Mouse (Mus musculus): ENCODE results near the gene Shisa4. TPM values are rescaled to one million over a fixed set of nuclear protein-coding genes. Genes with fewer than 3 reads are reported as not detected.
A peak's percentile ranks its signal among the peaks of the same experiment; 100 is the strongest.

Gene Shisa4
- total and polyA plus RNA-seq, 2 experiments from 2014 or later: 13.8 to 21.0 TPM

GRCm38 (mm10) chr1:135373171-135373677, 1.8 kb downstream of the Shisa4 start:
- no peak overlapping the region for H3K4me2 ChIP-seq (ENCODE audit: low read depth, low read length)
- no peak for TF ChIP-seq EP300 (IDR thresholded peaks at IDR 0.05; ENCODE audit: low read depth)
- TF ChIP-seq CTCF (IDR thresholded peaks at IDR 0.05; ENCODE audit: low read depth): no peak
- H3K4me3 ChIP-seq (ENCODE audit: low read depth, low read length): no peak overlapping the region
- peaks cover 8% of the 10 kb centered on the region for H3K4me1 ChIP-seq (ENCODE audit: control insufficient read depth, insufficient read depth)
- H3K9ac ChIP-seq (replicated peaks; ENCODE audit: low read depth, low read length): no peak overlapping the region
- no peak overlapping the region for H3K27ac ChIP-seq (ENCODE audit: low read depth)
- DNase-seq (ENCODE audit: low spot score): no peak
- 82% methylated on average over 4 of the region's 4 CpGs for WGBS
- no peak for ATAC-seq (ENCODE audit: insufficient read depth, low read depth)
- no peaks in the 10 kb centered on the region for H3K36me3 ChIP-seq (replicated peaks; ENCODE audit: control insufficient read depth, insufficient read depth, low read length)
- no peaks in the 10 kb centered on the region for H3K9me3 ChIP-seq (replicated peaks; ENCODE audit: control insufficient read depth, low read length)
- peaks cover 15% of the 10 kb centered on the region for H3K27me3 ChIP-seq (ENCODE audit: control insufficient read depth, insufficient read depth, low read length)

DNA sequence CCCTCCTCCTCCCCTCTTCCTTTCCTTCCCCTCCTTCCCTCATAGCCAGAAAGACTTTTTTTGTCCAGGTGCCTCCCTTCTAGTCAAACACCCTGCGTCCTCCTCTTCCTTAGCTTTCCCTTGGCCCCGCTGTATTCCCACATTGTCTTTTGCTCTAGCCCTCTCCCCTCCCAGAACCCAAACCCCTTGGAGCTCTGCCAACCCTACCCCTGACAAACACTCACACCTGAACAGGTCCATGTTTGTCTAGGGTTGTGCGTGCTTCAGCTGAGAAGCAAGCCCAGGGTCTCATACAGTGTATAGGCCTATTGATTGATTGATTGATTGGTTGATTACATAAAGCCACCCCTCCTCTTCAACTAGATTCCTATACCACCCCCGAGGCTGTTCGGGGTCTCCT, 5.6 kb downstream of the Shisa4 start:
- TF ChIP-seq EP300 (IDR thresholded peaks at IDR 0.05; ENCODE audit: low read depth) (no peak), CTCF (IDR thresholded peaks at IDR 0.05; ENCODE audit: low read depth) (no peak)

GRCm38 (mm10) chr1:135368982-135369381, 6.1 kb downstream of the Shisa4 start:
- H3K9me3 ChIP-seq (replicated peaks; ENCODE audit: control insufficient read depth, low read length): no peaks in the 10 kb centered on the region
- peak overlapping the region; percentile 84 for H3K4me2 ChIP-seq (ENCODE audit: low read depth, low read length)
- 15% methylated on average over 14 of the region's 14 CpGs for WGBS
- ATAC-seq (ENCODE audit: insufficient read depth, low read depth) (peak; percentile 31), DNase-seq (ENCODE audit: low spot score) (no peak)
- peak overlapping the region; percentile 42 for H3K4me3 ChIP-seq (ENCODE audit: low read depth, low read length)
- peaks cover 21% of the 10 kb centered on the region for H3K27me3 ChIP-seq (ENCODE audit: control insufficient read depth, insufficient read depth, low read length)
- 0 out of 2 replicates have a peak overlapping the region, but pooled peaks have one; percentile 39 for H3K9ac ChIP-seq (replicated peaks; ENCODE audit: low read depth, low read length)
- TF ChIP-seq EP300 (IDR thresholded peaks at IDR 0.05; ENCODE audit: low read depth): no peak
- TF ChIP-seq CTCF (IDR thresholded peaks at IDR 0.05; ENCODE audit: low read depth): peak; percentile 47
- H3K27ac ChIP-seq (ENCODE audit: low read depth): no peak overlapping the region
- H3K36me3 ChIP-seq (replicated peaks; ENCODE audit: control insufficient read depth, insufficient read depth, low read length): no peaks in the 10 kb centered on the region
- no peaks in the 10 kb centered on the region for H3K4me1 ChIP-seq (ENCODE audit: control insufficient read depth, insufficient read depth)

More for the DNA sequence above, 5.6 kb downstream of the Shisa4 start:
- WGBS: 82% methylated on average over 5 of the region's 5 CpGs
- Histone ChIP-seq H3K4me1 (ENCODE audit: control insufficient read depth, insufficient read depth) (no peaks in the 10 kb centered on the region), H3K27me3 (ENCODE audit: control insufficient read depth, insufficient read depth, low read length) (peaks cover 16% of the 10 kb centered on the region), H3K4me2 (ENCODE audit: low read depth, low read length) (no peak overlapping the region), H3K27ac (ENCODE audit: low read depth) (no peak overlapping the region), H3K36me3 (replicated peaks; ENCODE audit: control insufficient read depth, insufficient read depth, low read length) (no peaks in the 10 kb centered on the region), H3K9me3 (replicated peaks; ENCODE audit: control insufficient read depth, low read length) (no peaks in the 10 kb centered on the region), H3K4me3 (ENCODE audit: low read depth, low read length) (no peak overlapping the region), H3K9ac (replicated peaks; ENCODE audit: low read depth, low read length) (no peak overlapping the region)
- ATAC-seq (ENCODE audit: insufficient read depth, low read depth) (no peak), DNase-seq (ENCODE audit: low spot score) (no peak)

DNA sequence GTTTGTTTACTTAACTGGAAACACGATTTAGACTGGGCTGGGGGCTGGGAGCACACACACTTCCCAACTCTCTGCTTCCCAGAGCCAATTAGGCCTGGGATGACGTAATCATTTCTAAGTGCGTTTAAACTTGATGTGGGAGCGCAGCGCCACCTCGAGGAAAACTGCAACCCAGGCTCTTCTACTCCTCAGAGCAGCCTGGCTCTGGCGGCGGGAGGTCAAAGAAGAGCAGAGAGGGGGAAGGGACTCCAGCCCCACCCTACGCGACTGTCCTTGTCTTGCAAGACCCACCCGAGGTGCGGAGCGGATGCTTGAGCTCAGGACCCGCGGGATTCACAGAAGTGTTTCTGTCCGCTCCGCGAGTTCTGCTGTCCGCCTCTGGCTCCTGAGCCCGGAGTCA, 6.8 kb downstream of the Shisa4 start:
- DNase-seq (ENCODE audit: low spot score): peak; percentile 94
- Histone ChIP-seq H3K9me3 (replicated peaks; ENCODE audit: control insufficient read depth, low read length) (no peaks in the 10 kb centered on the region), H3K27me3 (ENCODE audit: control insufficient read depth, insufficient read depth, low read length) (peaks cover 22% of the 10 kb centered on the region), H3K27ac (ENCODE audit: low read depth) (no peak overlapping the region), H3K4me1 (ENCODE audit: control insufficient read depth, insufficient read depth) (no peaks in the 10 kb centered on the region), H3K4me2 (ENCODE audit: low read depth, low read length) (peak overlapping the region; percentile 84), H3K9ac (replicated peaks; ENCODE audit: low read depth, low read length) (peak overlapping the region; percentile 39; the same call in 1 of the 2 replicates), H3K4me3 (ENCODE audit: low read depth, low read length) (peak overlapping the region; percentile 42), H3K36me3 (replicated peaks; ENCODE audit: control insufficient read depth, insufficient read depth, low read length) (no peaks in the 10 kb centered on the region)
- WGBS: 1% methylated on average over 20 of the region's 20 CpGs
- peak; percentile 76 for ATAC-seq (ENCODE audit: insufficient read depth, low read depth)
- TF ChIP-seq EP300 (IDR thresholded peaks at IDR 0.05; ENCODE audit: low read depth) (no peak), CTCF (IDR thresholded peaks at IDR 0.05; ENCODE audit: low read depth) (peak; percentile 93)

GRCm38 (mm10) chr1:135367595-135367994, 7.4 kb downstream of the Shisa4 start:
- DNase-seq (ENCODE audit: low spot score) (no peak), ATAC-seq (ENCODE audit: insufficient read depth, low read depth) (no peak)
- Histone ChIP-seq H3K36me3 (replicated peaks; ENCODE audit: control insufficient read depth, insufficient read depth, low read length) (no peaks in the 10 kb centered on the region), H3K4me3 (ENCODE audit: low read depth, low read length) (no peak overlapping the region), H3K9ac (replicated peaks; ENCODE audit: low read depth, low read length) (no peak overlapping the region), H3K4me1 (ENCODE audit: control insufficient read depth, insufficient read depth) (no peaks in the 10 kb centered on the region), H3K27me3 (ENCODE audit: control insufficient read depth, insufficient read depth, low read length) (peaks cover 22% of the 10 kb centered on the region), H3K27ac (ENCODE audit: low read depth) (no peak overlapping the region), H3K9me3 (replicated peaks; ENCODE audit: control insufficient read depth, low read length) (no peaks in the 10 kb centered on the region), H3K4me2 (ENCODE audit: low read depth, low read length) (no peak overlapping the region)
- TF ChIP-seq EP300 (IDR thresholded peaks at IDR 0.05; ENCODE audit: low read depth) (no peak), CTCF (IDR thresholded peaks at IDR 0.05; ENCODE audit: low read depth) (no peak)
- 33% methylated on average over 8 of the region's 8 CpGs for WGBS

- Histone ChIP-seq H3K9me3 (replicated peaks; ENCODE audit: control insufficient read depth, low read length) (no peaks in the 10 kb centered on the region), H3K27me3 (ENCODE audit: control insufficient read depth, insufficient read depth, low read length) (peaks cover 22% of the 10 kb centered on the region), H3K36me3 (replicated peaks; ENCODE audit: control insufficient read depth, insufficient read depth, low read length) (no peaks in the 10 kb centered on the region), H3K4me3 (ENCODE audit: low read depth, low read length) (no peak overlapping the region), H3K4me1 (ENCODE audit: control insufficient read depth, insufficient read depth) (no peaks in the 10 kb centered on the region), H3K9ac (replicated peaks; ENCODE audit: low read depth, low read length) (no peak overlapping the region), H3K27ac (ENCODE audit: low read depth) (no peak overlapping the region), H3K4me2 (ENCODE audit: low read depth, low read length) (no peak overlapping the region)
- ATAC-seq (ENCODE audit: insufficient read depth, low read depth): peak; percentile 27; the same call in 1 of the 2 replicates
- WGBS: 27% methylated on average over 7 of the region's 7 CpGs
- TF ChIP-seq CTCF (IDR thresholded peaks at IDR 0.05; ENCODE audit: low read depth) (no peak), EP300 (IDR thresholded peaks at IDR 0.05; ENCODE audit: low read depth) (no peak)
- DNase-seq (ENCODE audit: low spot score): peak; percentile 25
These were observed 8.0 kb downstream of the Shisa4 start for GRCm38 (mm10) chr1:135367005-135367404.
